Mouse (Mus musculus): Measurements from ENCODE around the gene Gpr183.

Gpr183 gene

DNA sequence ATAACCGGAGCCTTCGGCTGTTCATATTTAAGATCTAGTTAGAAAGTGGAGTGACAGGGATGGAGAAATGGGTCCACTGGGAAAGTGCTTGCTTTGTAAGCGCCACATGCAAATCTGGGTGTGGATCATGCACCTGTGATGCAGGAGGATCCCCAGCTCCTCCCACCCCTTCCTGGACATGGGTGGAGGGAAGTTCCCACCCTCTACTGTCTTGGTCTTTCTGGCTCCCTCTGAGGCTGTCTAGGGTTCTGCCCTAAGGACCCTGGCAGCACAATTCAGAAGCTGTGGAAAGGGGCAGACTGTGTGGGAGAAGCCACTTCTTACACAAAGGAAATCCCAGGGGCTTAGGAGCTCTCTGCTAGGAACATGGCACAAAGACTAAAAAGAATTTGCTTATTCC, 33.4 kb downstream of the Gpr183 start:
- peak; percentile 69 for DNase-seq (ENCODE audit: low read depth, low spot score)

DNA sequence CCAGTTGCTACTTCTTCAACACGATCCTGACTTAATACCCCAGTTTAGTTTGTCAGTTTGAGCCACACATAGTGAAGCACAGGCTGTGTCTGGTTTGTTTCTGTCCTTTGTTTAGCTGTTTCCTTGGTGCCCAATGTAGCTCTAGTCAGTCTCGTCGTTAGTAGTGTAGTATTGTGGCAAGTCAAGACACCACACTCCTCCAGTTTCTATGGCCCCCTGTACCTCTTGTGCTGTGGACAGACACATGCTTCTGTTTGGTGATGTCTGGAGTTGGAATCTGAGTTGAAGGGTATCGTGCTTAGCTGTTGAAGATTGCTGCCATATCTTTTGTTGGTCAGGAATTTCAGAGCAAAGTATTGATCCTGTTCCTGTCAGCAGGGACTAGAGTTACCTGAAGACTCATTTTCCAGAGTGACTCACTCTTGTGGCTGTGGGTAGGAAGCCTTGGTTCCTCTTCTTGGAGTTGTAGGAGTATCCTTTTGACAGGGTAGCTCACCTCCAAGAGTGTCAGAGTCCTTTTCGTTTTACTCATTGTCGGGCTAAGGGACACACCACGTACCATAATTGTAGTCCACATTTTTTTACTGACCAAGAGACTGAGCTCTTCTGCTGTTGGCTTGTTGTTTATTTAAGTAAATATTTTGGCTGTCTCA, 34.1 kb downstream of the Gpr183 start:
- DNase-seq (ENCODE audit: low read depth, low spot score) = no peak

DNA sequence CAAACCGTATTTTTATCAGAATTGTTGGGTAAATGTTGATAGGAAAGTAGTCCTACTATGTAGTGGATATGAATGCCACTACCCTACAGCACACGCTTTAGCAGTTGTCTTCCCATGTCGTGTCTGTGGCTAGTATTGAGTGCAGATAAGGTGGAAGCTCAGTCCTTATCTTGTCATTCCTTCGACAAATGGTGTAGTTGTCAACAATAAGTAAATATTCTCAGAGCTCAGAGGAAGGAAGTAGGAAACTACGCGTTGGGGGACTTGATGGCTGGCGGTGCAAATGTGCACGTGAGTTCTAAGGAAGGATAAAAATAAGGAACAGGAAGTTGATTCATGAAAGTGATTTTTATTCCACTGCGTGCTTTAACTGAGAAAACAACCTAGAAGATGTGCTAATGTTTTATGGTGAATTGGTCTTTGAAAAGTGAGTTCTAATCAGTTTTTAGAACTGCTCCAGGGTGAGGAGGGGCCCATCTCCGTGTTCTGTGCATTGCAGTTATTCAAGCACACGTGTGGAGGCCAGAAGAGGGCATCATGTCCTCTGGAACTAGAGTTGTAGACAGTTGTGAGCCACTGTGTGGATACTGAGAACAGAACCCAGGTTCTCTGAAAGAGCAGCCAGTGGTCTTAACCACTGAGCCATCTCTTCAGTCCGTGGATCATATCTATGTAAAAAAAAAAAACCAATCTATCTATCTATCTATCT, 35.6 kb downstream of the Gpr183 start:
- DNase-seq (ENCODE audit: low read depth, low spot score) = no peak

DNA sequence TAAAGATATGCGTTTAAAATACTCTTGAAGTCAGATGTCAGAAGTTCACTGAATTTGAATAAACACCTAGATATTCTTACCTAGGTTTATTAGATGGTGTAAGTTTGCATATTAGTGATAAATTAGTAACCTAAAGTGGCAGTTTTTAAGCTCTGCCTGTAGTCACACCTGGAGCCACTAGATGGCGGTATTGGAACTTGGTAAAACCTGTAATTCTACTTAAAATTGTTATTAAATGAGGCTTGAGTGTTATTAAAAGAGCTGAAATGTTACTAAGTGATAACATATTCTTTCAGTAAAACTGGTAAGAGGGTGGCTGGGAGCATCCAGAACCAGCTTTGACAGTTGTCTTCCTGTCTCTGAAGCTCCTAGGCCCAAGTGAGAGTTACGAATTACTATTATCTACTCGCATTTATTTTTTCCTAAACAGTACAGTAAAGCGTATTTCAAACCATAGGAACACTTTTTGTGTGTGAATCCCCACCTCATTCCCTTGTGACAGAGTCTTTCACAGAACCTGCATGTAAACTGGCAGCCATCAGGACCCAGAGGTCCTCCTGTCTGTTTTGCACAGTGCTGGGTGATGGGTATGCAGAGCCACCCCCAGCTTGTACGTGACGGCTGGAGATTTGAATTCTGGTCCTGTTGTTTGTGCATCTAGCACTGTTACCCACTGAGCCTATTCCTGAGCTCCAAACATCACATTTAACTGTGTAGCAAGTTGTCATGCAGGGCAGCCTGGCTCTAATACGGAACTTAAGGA, 36.4 kb downstream of the Gpr183 start:
- peak; percentile 44 for DNase-seq (ENCODE audit: low read depth, low spot score)

DNA sequence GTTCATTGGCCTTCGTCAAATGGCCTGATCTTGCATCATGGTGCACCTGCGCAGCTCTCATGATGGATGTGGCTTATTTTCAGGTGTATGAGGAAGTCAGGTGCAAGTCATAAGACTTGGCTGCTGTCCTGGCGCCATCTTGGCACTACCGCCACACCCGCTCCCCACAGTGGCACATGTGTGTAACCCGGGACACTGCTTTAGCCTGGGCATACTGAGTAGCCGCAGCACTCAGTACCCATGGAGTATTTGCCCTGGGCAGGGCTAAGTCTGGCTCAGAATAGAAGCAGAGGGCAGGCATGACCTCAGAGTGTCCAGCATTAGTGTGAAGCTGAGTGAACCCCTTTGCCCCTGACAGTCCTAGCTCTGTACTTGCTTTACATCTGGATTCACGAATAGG, 37.5 kb downstream of the Gpr183 start:
- DNase-seq (ENCODE audit: low read depth, low spot score) = no peak

DNA sequence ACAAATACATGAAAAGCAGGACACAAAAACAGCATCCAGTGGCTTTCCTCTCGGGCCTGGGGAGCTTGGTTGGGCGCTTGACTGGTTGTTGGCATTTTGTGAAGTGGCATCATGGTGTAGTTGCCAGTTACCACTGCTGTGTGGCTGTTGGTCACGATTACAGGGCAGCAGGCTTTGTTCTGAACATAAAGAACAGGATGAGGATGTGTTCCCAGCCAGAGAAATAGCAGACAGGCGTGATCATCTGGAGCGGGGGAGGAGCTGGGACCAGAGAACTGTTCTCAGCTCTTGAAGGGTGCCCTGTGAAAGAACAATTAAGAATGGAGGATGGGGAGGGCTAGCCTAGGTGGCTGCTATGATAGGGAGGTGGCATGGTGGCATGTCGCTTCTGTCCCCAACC, 38.1 kb downstream of the Gpr183 start:
- DNase-seq (ENCODE audit: low read depth, low spot score) = no peak

DNA sequence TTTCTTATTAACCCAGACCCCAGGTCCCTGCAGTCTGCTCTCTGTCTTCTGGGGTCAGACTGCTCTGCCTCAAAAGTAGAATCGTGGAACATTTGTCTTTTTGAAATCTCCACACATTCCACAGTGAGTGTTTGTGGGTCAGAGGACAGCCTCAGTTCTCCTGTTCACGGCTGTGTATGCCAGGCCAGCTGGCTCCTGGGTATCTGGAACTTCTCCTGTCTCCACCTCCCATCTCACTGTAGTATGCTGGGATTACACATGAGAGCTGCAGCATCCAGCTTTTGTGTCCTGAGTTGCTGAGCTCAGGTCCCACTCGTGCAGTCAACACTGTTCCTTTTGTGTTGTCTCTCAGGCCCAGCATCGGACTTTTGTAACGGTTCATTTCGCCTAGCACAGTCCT, 40.1 kb downstream of the Gpr183 start:
- DNase-seq (ENCODE audit: low read depth, low spot score) = no peak

DNA sequence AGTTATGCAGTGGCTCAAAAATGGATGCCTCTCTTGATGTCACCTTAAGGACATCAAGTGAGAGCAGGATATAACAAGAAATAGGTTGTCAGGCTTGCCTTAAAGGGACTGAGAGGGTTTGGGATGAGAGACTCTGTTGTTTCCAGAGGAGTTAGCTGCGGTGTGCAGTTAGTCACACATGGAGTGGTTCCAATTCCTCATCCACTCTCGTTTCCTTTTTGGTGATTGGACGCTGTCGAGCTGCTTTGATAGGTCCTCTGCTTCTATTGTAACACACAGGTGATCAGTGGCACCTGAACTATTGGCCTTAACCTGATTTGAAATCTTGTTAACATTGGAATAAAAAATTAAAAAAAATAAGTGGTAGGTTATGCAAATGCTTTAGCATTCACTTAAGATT, 42.3 kb downstream of the Gpr183 start:
- no peak for DNase-seq (ENCODE audit: low read depth, low spot score)

DNA sequence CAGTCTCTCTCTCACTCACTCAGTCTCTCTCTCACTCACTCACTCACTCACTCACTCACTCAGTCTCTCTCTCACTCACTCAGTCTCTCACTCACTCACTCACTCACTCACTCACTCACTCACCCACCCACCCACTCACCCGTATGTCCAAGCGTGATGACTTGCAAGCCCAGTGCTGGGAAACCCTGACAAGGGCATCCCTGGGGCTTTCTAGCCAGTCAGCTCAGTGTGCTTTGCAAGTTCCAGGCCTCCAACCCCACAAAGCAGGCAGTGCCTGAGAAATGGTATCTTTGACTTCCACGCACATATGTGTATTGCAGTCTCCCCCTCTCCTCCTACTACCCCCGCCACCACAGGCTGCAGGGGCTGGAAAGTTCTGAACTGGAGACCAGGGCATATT, 43.0 kb downstream of the Gpr183 start:
- no peak for DNase-seq (ENCODE audit: low read depth, low spot score)

DNA sequence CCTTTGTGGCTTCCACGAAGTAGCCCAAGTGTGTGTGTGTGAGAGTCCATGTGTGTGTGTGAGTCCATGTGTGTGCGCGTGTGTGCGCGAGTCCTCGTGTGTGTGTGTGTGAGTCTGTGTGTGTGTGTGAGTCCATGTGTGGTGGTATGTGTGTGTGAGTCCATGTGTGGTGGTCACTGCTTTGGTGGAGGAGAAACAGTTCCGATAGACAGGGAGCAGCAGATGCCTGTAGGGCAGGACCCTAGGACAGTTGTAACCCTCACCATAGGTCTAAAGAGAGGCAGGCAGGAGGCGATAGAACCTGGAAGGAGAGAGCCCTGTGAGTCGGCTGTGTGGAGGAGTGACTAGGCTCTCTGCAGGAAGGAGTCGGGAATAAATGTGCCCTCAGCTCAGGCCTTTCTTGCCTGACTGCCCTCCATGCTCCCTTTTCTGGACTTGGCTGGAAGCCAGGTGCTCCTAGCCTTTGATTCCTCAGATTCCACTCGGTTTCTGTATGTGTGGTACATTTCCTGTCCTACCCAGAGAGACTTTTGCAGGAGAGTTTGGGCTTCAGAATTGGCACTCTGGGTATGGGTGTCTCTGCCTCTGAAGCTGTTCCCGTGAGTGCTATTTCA, 44.4 kb downstream of the Gpr183 start:
- DNase-seq (ENCODE audit: low read depth, low spot score) = no peak

DNA sequence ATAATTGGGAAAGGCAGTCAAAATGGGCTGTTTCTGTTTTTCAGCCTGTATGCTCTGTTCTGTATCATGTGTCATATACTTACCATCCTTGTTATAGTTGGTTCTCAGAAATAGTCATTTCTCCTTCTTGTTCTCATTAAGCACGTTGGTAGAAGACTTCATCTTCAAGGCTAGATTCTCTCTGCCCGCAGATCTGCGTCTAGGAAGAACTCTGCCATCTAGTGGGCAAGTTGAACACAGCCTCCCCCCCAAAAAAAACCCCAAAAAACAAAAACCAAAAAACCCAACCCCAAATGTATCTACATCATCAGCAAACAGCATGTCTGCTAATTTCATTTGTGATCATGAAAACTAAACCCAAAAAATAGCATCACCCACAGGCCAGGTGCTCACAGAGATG, 45.2 kb downstream of the Gpr183 start:
- DNase-seq (ENCODE audit: low read depth, low spot score) = no peak

DNA sequence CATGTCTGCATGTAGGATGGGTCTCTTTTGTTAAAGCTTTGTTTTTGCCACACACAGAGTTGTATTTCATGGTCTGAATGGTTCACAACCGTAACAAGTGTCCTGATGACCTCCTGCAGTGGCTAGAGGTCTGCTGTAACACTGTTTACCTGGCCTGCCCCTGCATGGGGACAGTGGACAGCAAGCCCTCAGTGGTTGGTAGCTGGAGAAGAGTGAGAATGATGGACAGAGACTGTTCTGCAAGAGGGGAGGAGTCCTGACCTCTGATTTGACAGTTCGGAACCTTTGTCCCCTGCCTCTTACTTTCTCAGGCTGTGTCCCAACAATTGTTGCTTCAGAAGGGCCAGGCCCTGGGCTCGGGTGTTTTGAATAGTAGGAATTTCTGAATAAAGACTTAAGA, 46.7 kb downstream of the Gpr183 start:
- no peak for DNase-seq (ENCODE audit: low read depth, low spot score)

DNA sequence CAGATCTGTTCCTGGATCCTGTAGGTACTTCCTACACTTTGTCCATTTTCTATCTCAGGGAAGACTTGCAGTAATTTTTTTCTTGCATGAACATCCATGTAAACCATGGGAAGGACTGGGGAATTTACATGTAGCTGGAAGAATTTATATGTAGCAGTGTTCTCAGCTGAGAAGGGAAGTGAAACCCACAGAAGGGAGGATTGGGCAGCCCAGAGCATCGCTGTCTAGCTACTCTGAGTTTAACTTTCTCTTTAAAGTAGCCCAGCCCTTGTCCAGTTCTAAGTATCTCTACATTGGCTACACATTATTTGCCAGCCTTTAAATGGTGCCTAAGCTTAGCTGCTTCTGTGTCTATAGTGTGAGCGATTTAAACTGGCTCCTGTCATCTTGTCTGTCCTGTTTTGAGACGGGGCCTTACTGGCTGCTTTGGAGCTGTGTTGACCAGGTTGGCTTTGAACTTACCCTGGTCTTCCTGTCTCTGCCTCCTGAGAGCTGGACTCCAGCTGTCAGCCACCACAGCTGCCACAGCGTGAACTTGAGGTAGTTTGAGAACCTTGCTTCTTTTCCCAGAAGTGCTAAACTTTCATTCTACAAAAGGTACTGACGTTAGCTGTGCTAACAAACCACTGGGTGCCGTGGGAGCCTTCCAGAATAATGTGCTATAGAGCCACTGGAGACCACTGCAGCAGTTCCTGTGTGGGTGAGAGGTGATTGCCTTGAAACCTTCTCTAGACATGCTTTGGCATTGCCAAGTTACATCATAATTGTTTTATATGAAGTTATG, 48.5 kb downstream of the Gpr183 start:
- DNase-seq (ENCODE audit: low read depth, low spot score) = no peak

DNA sequence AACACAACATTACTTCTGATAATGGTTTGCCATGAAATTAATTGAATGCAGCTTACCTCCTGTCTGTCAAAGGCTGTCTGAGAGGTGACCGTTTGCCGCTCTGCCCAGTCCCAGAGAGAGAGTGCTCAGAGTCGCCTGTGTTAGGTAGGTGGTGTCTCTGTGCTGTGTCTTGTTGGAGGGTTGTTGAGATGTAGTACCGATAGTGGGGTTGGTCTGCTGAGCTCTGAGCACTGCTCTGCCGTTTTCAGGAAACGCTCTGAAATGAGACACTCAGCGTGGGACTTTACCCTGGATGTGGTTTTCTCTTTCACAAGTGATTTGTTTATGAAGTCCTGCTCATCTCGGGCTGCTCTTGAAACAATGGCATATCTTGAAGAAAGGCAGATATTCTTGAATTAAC, 49.4 kb downstream of the Gpr183 start, which contains the start of gene Gpr18:
Gene Gpr18, minus strand, starts transcription at position 161 of the 400 bp plus-strand sequence.
- DNase-seq (ENCODE audit: low read depth, low spot score) = no peak

DNA sequence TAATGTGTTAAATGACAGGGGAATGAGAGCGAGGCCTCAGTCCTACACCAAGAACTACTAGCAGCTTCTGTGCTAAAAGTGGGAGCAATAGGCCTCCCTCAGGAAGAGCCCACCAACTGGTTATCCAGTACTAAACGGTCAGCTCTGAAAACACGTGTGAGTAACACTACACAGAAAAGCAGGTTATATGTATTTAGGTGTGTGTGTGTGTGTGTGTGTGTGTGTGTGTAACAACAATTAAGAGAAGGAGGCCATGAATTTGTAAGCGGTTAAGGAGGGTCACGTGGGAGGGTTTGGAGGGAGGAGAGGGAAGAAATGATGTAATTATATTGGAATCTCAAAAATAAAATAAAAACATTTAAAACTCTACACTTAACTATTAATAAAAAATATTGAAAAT, 49.9 kb downstream of the Gpr183 start:
- DNase-seq (ENCODE audit: low read depth, low spot score) = no peak

DNA sequence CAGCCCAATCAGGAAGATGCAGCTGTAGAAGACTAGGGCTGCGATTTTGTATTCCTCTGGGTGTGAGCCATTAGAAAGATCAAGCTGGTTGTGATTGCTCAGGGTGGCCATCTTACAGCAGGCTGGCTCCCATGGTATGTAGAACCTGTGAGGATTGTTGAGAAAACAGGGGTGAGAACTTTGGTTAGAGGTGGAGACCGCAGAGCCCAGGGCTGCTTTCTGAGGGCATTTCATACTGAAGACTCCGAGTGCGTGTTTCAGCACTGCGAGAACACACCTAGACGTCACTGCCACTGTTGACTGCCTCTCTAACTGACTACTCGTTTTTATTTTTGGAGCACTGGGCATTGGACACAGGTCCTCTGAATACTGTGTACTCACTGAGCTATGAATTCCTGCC, 52.5 kb downstream of the Gpr183 start:
- no peak for DNase-seq (ENCODE audit: low read depth, low spot score)

DNA sequence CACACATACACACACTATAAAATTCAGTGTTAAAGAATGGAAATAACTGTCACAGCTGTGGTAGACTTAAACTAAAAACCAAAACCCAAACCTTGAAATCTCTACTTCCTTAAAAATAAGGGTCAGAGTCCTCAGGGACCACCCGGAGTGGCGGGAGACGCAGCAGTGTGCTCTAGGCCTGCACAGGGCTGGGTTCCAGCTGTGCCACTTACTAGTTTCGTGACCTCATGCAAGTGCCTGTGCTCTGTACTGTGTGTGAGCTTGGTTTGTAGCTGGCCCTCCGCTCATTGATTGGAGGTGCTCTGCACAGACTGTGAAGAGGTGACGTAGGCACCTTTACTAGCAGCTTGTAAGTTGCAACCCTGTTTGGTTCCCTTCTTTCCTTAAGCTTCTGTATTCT, 55.1 kb downstream of the Gpr183 start:
- no peak for DNase-seq (ENCODE audit: low read depth, low spot score)

DNA sequence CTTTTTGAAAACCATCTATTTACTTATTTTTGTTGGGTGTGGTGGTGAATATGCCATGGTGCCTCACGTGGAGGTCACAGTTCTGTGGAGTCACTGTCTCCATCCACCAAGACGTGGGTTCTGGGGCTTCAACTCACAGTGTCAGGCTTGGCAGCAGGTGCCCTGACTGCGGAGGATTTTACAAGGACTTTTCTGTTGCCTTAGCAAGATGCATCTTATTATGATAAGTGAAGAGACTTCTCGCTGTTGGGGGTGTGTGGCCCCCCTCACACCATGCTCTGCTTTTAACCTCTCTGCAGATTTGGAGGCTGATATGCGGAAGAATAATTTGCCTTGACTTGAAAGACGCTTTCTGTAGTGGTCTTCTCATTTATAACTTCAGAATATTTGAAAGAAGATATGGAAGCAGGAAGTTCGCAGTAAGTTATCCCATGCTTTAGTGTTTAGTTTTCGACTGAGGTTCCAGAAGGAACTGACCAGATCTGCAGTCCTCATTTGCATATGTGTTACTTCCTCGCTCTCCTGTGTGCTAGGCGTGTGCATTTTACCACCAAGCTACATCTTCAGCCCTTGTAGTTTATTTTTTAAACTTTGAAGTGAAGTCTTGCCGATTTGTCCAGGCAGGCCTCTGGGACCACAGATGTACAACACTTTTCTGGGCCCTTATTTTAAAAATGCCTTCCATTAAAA, 57.9 kb downstream of the Gpr183 start:
- no peak for DNase-seq (ENCODE audit: low read depth, low spot score)

DNA sequence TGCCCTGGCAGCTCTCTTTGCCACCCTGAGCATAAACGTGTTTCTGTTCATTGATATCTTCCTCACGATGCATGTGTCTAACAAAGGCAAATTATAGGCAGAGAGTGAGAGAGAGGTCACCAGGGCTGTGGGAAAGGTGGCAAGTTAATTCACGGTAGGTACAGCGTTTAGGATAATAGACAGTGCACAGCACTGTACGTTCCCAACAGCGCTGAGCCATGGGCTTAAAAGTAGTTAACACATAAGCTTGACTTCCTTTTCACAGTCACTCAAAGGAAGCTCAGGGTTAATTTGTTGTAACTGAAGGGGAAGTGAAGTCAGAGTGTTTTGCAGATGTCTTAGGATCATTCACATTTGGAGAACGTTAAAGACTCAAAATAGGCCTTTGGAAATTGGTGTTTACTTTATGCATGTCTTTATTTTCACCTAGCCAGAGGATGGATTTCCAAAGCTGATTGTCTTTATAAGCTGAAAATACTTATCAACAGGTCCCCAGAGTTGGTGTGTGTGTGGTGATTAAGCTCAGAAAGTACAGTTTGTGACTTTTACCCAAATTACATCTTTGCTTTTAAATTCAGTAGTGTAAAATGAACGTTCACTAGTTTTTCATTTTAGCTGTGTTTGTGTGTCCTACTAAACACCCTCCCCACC, 58.5 kb downstream of the Gpr183 start:
- DNase-seq (ENCODE audit: low read depth, low spot score) = no peak

DNA sequence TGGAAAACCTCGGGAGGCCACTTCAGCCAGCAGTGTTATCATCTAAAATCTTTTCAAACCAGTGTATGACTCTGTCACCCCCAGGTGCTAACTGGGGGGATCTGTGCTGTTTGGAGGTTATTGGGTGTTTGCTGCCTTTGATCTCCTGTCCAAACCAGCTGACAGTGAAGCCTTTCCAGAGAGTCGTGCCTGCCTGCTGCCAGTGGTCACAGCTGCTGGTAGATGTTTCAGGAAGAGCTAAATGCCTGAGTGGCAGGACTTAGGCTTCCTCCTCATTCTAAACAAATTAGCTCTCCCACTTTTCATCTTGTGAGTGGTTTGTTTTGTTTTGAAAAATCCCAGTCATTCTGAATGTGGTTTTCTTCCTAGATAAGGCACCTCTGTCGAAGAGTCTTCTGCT, 60.2 kb downstream of the Gpr183 start:
- DNase-seq (ENCODE audit: low read depth, low spot score) = no peak
